Mouse (Mus musculus) ZHBTc4 (cell line): ENCODE measurements around the gene Fpr-rs4.
A peak's percentile ranks its signal among the peaks of the same experiment; 100 is the strongest.

Experiments used
- DNase-seq: peaks from one replicate; pipeline ENCODE4 v3.0.0-alpha.2; 2011; ENCODE audit warnings: low read depth, low spot score

Fpr-rs4 gene

DNA sequence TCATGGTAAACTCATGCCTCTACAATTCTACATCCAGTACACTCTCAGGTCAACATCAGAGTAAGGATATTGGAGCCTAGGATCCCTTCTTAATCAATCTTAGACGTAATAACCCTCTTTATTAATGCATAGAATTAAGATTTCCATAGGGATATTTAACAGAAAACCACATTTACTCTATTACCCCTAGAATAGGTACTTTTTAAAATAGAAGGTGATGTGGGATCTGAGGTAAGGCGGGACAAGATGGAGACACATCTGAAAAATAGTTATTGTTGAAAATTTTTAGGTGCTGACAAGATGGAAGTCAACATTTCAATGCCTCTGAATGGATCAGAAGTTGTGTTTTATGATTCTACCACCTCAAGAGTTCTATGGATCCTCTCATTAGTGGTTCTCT, at the start of gene Fpr-rs4:
Fpr-rs4 (plus strand) TSS at position 301 of the 400 bp plus-strand sequence.
- DNase-seq = no peak

- peak; percentile 27 for DNase-seq
These were observed 48.1 kb upstream of the Fpr-rs4 start for GRCm38 (mm10) chr17:17973443-17973842.

- DNase-seq = peak; percentile 55
These were observed 40.3 kb upstream of the Fpr-rs4 start for GRCm38 (mm10) chr17:17981232-17981631.

GRCm38 (mm10) chr17:18004752-18005151, 16.8 kb upstream of the Fpr-rs4 start:
- no peak for DNase-seq

GRCm38 (mm10) chr17:18049124-18049523, 27.6 kb downstream of the Fpr-rs4 start, which contains the start of gene Vmn2r124:
TSS of gene Vmn2r124 (plus strand) at chr17:18049424.
- DNase-seq = no peak
